Mouse (Mus musculus) hindbrain, embryonic 11.5 days (tissue): ENCODE measurements around the gene Zfp146. TPM values are rescaled to one million over a fixed set of nuclear protein-coding genes. Genes with fewer than 3 reads are reported as not detected.
"Not testable (repeated sequence)": the region's sequence is repeated elsewhere in the genome, so short reads cannot be mapped to it uniquely, and the experiment has no call there.

ENCODE experiments used
- ATAC-seq: fragments of 200-750 bp; cut with Nextera tagmentation; 2 replicates; pipeline ENCODE4 v1.8.0; 2017; ENCODE audit warnings: mild to moderate bottlenecking, moderate TSS enrichment, moderate library complexity; ENCODE audit not compliant: low FRiP score
- DNase-seq: peaks from one replicate; pipeline ENCODE4 v3.0.0-alpha.2; 2015; ENCODE audit warnings: low spot score
- H3K27ac ChIP-seq: fragments of 300-500 bp; sonication (generic); 2 replicates; pipeline ENCODE4 v1.5.1; 2014; ENCODE audit warnings: mild to moderate bottlenecking, low read depth, low read length
- H3K27me3 ChIP-seq: fragments of 300-500 bp; sonication (generic); 2 replicates; pipeline ENCODE4 v1.6.1; 2014; ENCODE audit warnings: mild to moderate bottlenecking, low read length, moderate library complexity, mixed read lengths; ENCODE audit not compliant: control insufficient read depth, insufficient read depth
- H3K36me3 ChIP-seq: fragments of 300-500 bp; sonication (generic); 2 replicates; pipeline ENCODE4 v1.6.1; 2014; ENCODE audit warnings: mild to moderate bottlenecking, low read length, moderate library complexity, mixed read lengths; ENCODE audit not compliant: control insufficient read depth, insufficient read depth
- H3K4me1 ChIP-seq: fragments of 300-500 bp; sonication (generic); replicated peaks from 2 replicates; pipeline ENCODE4 v1.6.1; 2014; ENCODE audit warnings: low read length, mixed read lengths; ENCODE audit not compliant: control insufficient read depth, insufficient read depth
- H3K4me2 ChIP-seq: fragments of 300-500 bp; sonication (generic); replicated peaks from 2 replicates; pipeline ENCODE4 v1.6.1; 2014; ENCODE audit warnings: mild to moderate bottlenecking, low read depth, low read length
- H3K4me3 ChIP-seq: fragments of 300-500 bp; sonication (generic); 2 replicates; pipeline ENCODE4 v1.5.1; 2014; ENCODE audit warnings: low read depth, low read length
- H3K9ac ChIP-seq: fragments of 300-500 bp; sonication (generic); 2 replicates; pipeline ENCODE4 v1.6.1; 2014; ENCODE audit warnings: low read depth, low read length
- H3K9me3 ChIP-seq: fragments of 300-500 bp; sonication (generic); 2 replicates; pipeline ENCODE4 v1.6.1; 2016; ENCODE audit warnings: low read length; ENCODE audit not compliant: control insufficient read depth
- WGBS: fragments of 180-500 bp; shearing (Covaris S2); extraction: QIAGEN DNeasy Blood & Tissue Kit; methylation state at CpG from one replicate; pipeline ENCODE4 v1.1.7; 2014; 5-methylcytosine and 5-hydroxymethylcytosine counted together
- polyA plus RNA-seq: library from polyadenylated mRNA; unstranded; fragments of >200 nt; fragmentation: Nextera tagmentation; extraction: Ambion mirVana; gene quantifications from 2 replicates; pipeline ENCODE4 v1.2.1, GENCODE M21; 2014

The Zfp146 gene
- polyA plus RNA-seq, 1 experiment from 2014 or later = 26.1 TPM

GRCm38 (mm10) chr7:30129900-30130299 lies 39.6 kb downstream of the Zfp146 start:
- Histone ChIP-seq H3K9me3 (no peaks in the 10 kb centered on the region), H3K4me1 (no peaks in the 10 kb centered on the region), H3K9ac (no peak overlapping the region), H3K4me3 (no peak overlapping the region), H3K36me3 (peaks cover 17% of the 10 kb centered on the region), H3K4me2 (no peak overlapping the region), H3K27ac (no peak overlapping the region), H3K27me3 (no peaks in the 10 kb centered on the region)
- ATAC-seq = no peak
- no peak for DNase-seq
- 95% methylated on average over 8 of the region's 8 CpGs for WGBS

GRCm38 (mm10) chr7:30122188-30122530 lies 47.4 kb downstream of the Zfp146 start:
- H3K27ac ChIP-seq = peak overlapping the region; percentile 74
- H3K9me3 ChIP-seq = no peaks in the 10 kb centered on the region
- H3K36me3 ChIP-seq = peaks cover under 1% of the 10 kb centered on the region; the same call in 1 of the 2 replicates
- 13% methylated on average over 15 of the region's 15 CpGs for WGBS
- no peaks in the 10 kb centered on the region for H3K27me3 ChIP-seq
- peak overlapping the region; percentile 64 for H3K4me3 ChIP-seq
- peak overlapping the region; percentile 69 for H3K9ac ChIP-seq
- ATAC-seq (no peak), DNase-seq (no peak)
- no peaks in the 10 kb centered on the region for H3K4me1 ChIP-seq
- peak overlapping the region; percentile 79 for H3K4me2 ChIP-seq

- peak within 1 kb of the TSS; percentile 69 for H3K9ac ChIP-seq
- DNase-seq = peak; percentile 95
- H3K27ac ChIP-seq = peak within 1 kb of the TSS; percentile 74
- H3K27me3 ChIP-seq = no peaks in the 10 kb centered on the region
- no peaks in the 10 kb centered on the region for H3K36me3 ChIP-seq
- no peaks in the 10 kb centered on the region for H3K9me3 ChIP-seq
- peak within 1 kb of the TSS; percentile 79 for H3K4me2 ChIP-seq
- H3K4me3 ChIP-seq = peak within 1 kb of the TSS; percentile 64
- WGBS = under 1% methylated on average over 61 of the region's 61 CpGs
- H3K4me1 ChIP-seq = no peaks in the 10 kb centered on the region
- peak; percentile 96 for ATAC-seq
Observed at GRCm38 (mm10) chr7:30121308-30122187, 48.0 kb downstream of the Zfp146 start, which contains the start of gene Zfp382. TSS of gene Zfp382 (plus strand) at chr7:30121942.

GRCm38 (mm10) chr7:30117935-30118334 lies 51.6 kb downstream of the Zfp146 start:
- H3K4me3 ChIP-seq, H3K4me1 ChIP-seq, ATAC-seq, H3K27me3 ChIP-seq, H3K9ac ChIP-seq, H3K9me3 ChIP-seq, H3K4me2 ChIP-seq, H3K36me3 ChIP-seq, DNase-seq, H3K27ac ChIP-seq: not testable (repeated sequence)
- 92% methylated on average over 12 of the region's 12 CpGs for WGBS

- no peaks in the 10 kb centered on the region for H3K36me3 ChIP-seq
- ATAC-seq (no peak), DNase-seq (no peak)
- H3K4me1 ChIP-seq = no peaks in the 10 kb centered on the region
- H3K9ac ChIP-seq = no peak overlapping the region
- no peaks in the 10 kb centered on the region for H3K9me3 ChIP-seq
- no peaks in the 10 kb centered on the region for H3K27me3 ChIP-seq
- H3K27ac ChIP-seq = no peak overlapping the region
- no peak overlapping the region for H3K4me3 ChIP-seq
- 97% methylated on average over 5 of the region's 5 CpGs for WGBS
- no peak overlapping the region for H3K4me2 ChIP-seq
Observed at GRCm38 (mm10) chr7:30116076-30116475, 53.5 kb downstream of the Zfp146 start.

Other genes starting within 250 kb of the Zfp146 start
- 12.5 and 13.7 TPM in 2 replicates for gene Zfp74, start 215.7 kb downstream of the Zfp146 start, polyA plus RNA-seq
- gene Zfp568, start 185.8 kb downstream of the Zfp146 start, polyA plus RNA-seq = 15.0 and 18.0 TPM in 2 replicates
- gene Zfp14, start 118.4 kb downstream of the Zfp146 start, polyA plus RNA-seq = 5.6 and 7.6 TPM in 2 replicates
- 8.3 and 8.6 TPM in 2 replicates for gene Zfp82, start 96.8 kb downstream of the Zfp146 start, polyA plus RNA-seq
- 0.89 and 1.7 TPM in 2 replicates for gene Gm26920, start 79.3 kb downstream of the Zfp146 start, polyA plus RNA-seq
- 14.6 and 15.6 TPM in 2 replicates for gene Zfp566, start 79.2 kb downstream of the Zfp146 start, polyA plus RNA-seq
- 128 and 132 TPM in 2 replicates for gene Zfp260, start 75.0 kb downstream of the Zfp146 start, polyA plus RNA-seq
- 5.8 and 7.6 TPM in 2 replicates for gene Zfp382, start 47.8 kb downstream of the Zfp146 start, polyA plus RNA-seq
- 4.3 and 4.5 TPM in 2 replicates for gene Cox7a1, start 14.4 kb upstream of the Zfp146 start, polyA plus RNA-seq
- gene Capns1, start 29.1 kb upstream of the Zfp146 start, polyA plus RNA-seq = 56.3 and 64.0 TPM in 2 replicates
- 171 and 176 TPM in 2 replicates for gene Polr2i, start 62.2 kb upstream of the Zfp146 start, polyA plus RNA-seq
- 278 and 293 TPM in 2 replicates for gene Tbcb, start 62.5 kb upstream of the Zfp146 start, polyA plus RNA-seq
- not detected in 2 replicates for gene Ovol3, start 66.0 kb upstream of the Zfp146 start, polyA plus RNA-seq
- 0.25 and 0.32 TPM in 2 replicates for gene Thap8, start 110.3 kb upstream of the Zfp146 start, polyA plus RNA-seq
- 5.9 and 8.5 TPM in 2 replicates for gene Wdr62, start 110.7 kb upstream of the Zfp146 start, polyA plus RNA-seq
- 66.7 and 78.4 TPM in 2 replicates for gene Clip3, start 122.0 kb upstream of the Zfp146 start, polyA plus RNA-seq
- gene Alkbh6, start 139.0 kb upstream of the Zfp146 start, polyA plus RNA-seq = 82.1 and 85.2 TPM in 2 replicates
- 17.4 and 18.7 TPM in 2 replicates for gene Syne4, start 145.1 kb upstream of the Zfp146 start, polyA plus RNA-seq
- 1.4 and 3.3 TPM in 2 replicates for gene E130208F15Rik, start 152.0 kb upstream of the Zfp146 start, polyA plus RNA-seq
- 20.9 and 23.2 TPM in 2 replicates for gene Sdhaf1, start 154.1 kb upstream of the Zfp146 start, polyA plus RNA-seq
- 5.3 and 6.8 TPM in 2 replicates for gene Lrfn3, start 193.0 kb upstream of the Zfp146 start, polyA plus RNA-seq
- gene Tyrobp, start 244.0 kb upstream of the Zfp146 start, polyA plus RNA-seq = 19.3 and 23.1 TPM in 2 replicates